ENCODE assay signal across 18 mouse cellular contexts in genomic region chr9:20609831-20610464, GRCm38 (mm10). TPM values are rescaled to one million over a fixed set of nuclear protein-coding genes. Genes with fewer than 3 reads are reported as not detected.
DNase-seq lines count a peak whose midpoint lies in the region; ATAC-seq and TF ChIP-seq lines count a peak whose summit lies in the region.
"Had no signal": no experiment of that assay in that cellular context is flagged by ENCODE, and none has a peak within 500 bp of the region (broad histone marks: within the 10 kb centered on the region; RNA-seq: fewer than 3 reads in every experiment).

No protein-coding gene starts in this region.

- no peaks in the 10 kb centered on the region for H3K9me3 ChIP-seq in lung, embryonic 14.5 days (ENCODE audit: low read depth, low read length)
- H3K9me3 ChIP-seq: liver, embryonic 13.5 days; neural tube, embryonic 15.5 days had no signal

- no peak overlapping the region for H3K9ac ChIP-seq in lung, embryonic 14.5 days
- H3K9ac ChIP-seq: forebrain, embryonic 12.5 days; heart, embryonic 13.5 days; liver, embryonic 13.5 days; neural tube, embryonic 15.5 days had no signal

- DNase-seq in CD4-positive, CD25-positive, alpha-beta regulatory T cell, adult 2 months (ENCODE audit: low read depth, low spot score), result peak; percentile 26
- no peak for DNase-seq in lung, embryonic 14.5 days
- no peak for DNase-seq in lung, postnatal 25 days (ENCODE audit: low spot score)
- peak; percentile 32 for DNase-seq in ZHBTc4 (ENCODE audit: low read depth, low spot score)
- peak; percentile 26 for DNase-seq in thymus, postnatal 25 days
- no peak for DNase-seq in gastrocnemius, adult 2 months
- no peak for DNase-seq in right cerebral cortex, postnatal 36 days (ENCODE audit: low spot score in 2 of 2)
- DNase-seq: adrenal gland, adult 8-10 months; cerebellum, postnatal 10 days; liver, embryonic 13.5 days; lung, postnatal 36 days; retina, postnatal 1 day had no signal

- H3K27me3 ChIP-seq in lung, embryonic 14.5 days (ENCODE audit: insufficient read depth, low read length), result no peaks in the 10 kb centered on the region
- H3K27me3 ChIP-seq: forebrain, embryonic 12.5 days; heart, embryonic 13.5 days; liver, embryonic 13.5 days; neural tube, embryonic 15.5 days had no signal

- no peaks in the 10 kb centered on the region for H3K4me1 ChIP-seq in lung, embryonic 14.5 days (ENCODE audit: insufficient read depth)

- TF ChIP-seq CTCF in lung, embryonic 14.5 days (IDR thresholded peaks at IDR 0.05; ENCODE audit: low read depth), result peak; percentile 14; the same call in 1 of the 2 replicates
- TF ChIP-seq CTCF in gastrocnemius, adult 2 months (IDR thresholded peaks at IDR 0.05), result no peak; the same call in 1 of the 2 replicates

- H3K36me3 ChIP-seq in lung, embryonic 14.5 days (ENCODE audit: insufficient read depth), result no peaks in the 10 kb centered on the region
- H3K36me3 ChIP-seq: liver, embryonic 13.5 days had no signal

- no peak overlapping the region for H3K4me2 ChIP-seq in lung, embryonic 14.5 days
- H3K4me2 ChIP-seq: forebrain, embryonic 12.5 days; heart, embryonic 13.5 days; liver, embryonic 13.5 days; neural tube, embryonic 15.5 days had no signal

- 83% methylated on average over 5 of the region's 5 CpGs for WGBS in lung, embryonic 14.5 days

- intact Hi-C loops in gastrocnemius, adult 2 months (cut with DNase I), result loop anchor here (10.0 kb wide), 1 partner anchor 145 kb away; the partner anchor contains the start of gene Zfp26

- H3K27ac ChIP-seq in lung, embryonic 14.5 days (ENCODE audit: low read depth), result no peak overlapping the region
- H3K27ac ChIP-seq in gastrocnemius, adult 2 months, result no peak overlapping the region
- H3K27ac ChIP-seq: forebrain, embryonic 12.5 days; heart, embryonic 13.5 days; left cerebral cortex, adult 2 months; liver, embryonic 13.5 days; neural tube, embryonic 15.5 days had no signal

- H3K4me3 ChIP-seq in lung, embryonic 14.5 days (ENCODE audit: low read depth, low read length), result no peak overlapping the region
- no peak overlapping the region for H3K4me3 ChIP-seq in gastrocnemius, adult 2 months
- H3K4me3 ChIP-seq: forebrain, embryonic 12.5 days; heart, embryonic 13.5 days; left cerebral cortex, adult 2 months; liver, embryonic 13.5 days; neural tube, embryonic 15.5 days had no signal

- no peak for ATAC-seq in CD4-positive, CD25-positive, alpha-beta regulatory T cell, adult 4 months
- ATAC-seq in lung, embryonic 14.5 days (ENCODE audit: insufficient read depth), result no peak
- ATAC-seq: inflammation-experienced regulatory T-cells, adult 6 months had no signal

RNA-seq across cellular contexts. Expression of gene Zfp846, which starts 28.9 kb away (rescaled TPM):
- 10 to 100 TPM; 12.3 to 18.8 TPM for polyA plus RNA-seq in CD4-positive, CD25-positive, alpha-beta regulatory T cell, adult 4 months (2017; shearing (Covaris generic))
- 20.5 and 22.1 TPM in 2 replicates for polyA plus RNA-seq in lung, embryonic 14.5 days (2014; fragmentation: Nextera tagmentation; extraction: Ambion mirVana)
- total RNA-seq in gastrocnemius, adult 2 months (2021), result 1 to 10 TPM; 2.6 to 3.8 TPM

RNA-seq across cellular contexts. Expression of gene Ubl5, which starts 32.7 kb away (rescaled TPM):
- polyA plus RNA-seq in CD4-positive, CD25-positive, alpha-beta regulatory T cell, adult 4 months (2017; shearing (Covaris generic)), result 100 to 1,000 TPM; 274 to 342 TPM
- polyA plus RNA-seq in lung, embryonic 14.5 days (2014; fragmentation: Nextera tagmentation; extraction: Ambion mirVana), result 370 and 372 TPM in 2 replicates
- total RNA-seq in gastrocnemius, adult 2 months (2021), result 100 to 1,000 TPM; 188 to 210 TPM

RNA-seq across cellular contexts. Expression of gene Fbxl12, which starts 34.6 kb away (rescaled TPM):
- 10 to 100 TPM; 54.4 to 79.2 TPM for polyA plus RNA-seq in CD4-positive, CD25-positive, alpha-beta regulatory T cell, adult 4 months (2017; shearing (Covaris generic))
- polyA plus RNA-seq in lung, embryonic 14.5 days (2014; fragmentation: Nextera tagmentation; extraction: Ambion mirVana), result 13.1 and 15.0 TPM in 2 replicates
- total RNA-seq in gastrocnemius, adult 2 months (2021), result 1 to 10 TPM; 4.7 to 5.3 TPM

RNA-seq across cellular contexts. Expression of gene Pin1, which starts 41.9 kb away (rescaled TPM):
- polyA plus RNA-seq in CD4-positive, CD25-positive, alpha-beta regulatory T cell, adult 4 months (2017; shearing (Covaris generic)), result 10 to 100 TPM; 19.7 to 22.9 TPM
- polyA plus RNA-seq in lung, embryonic 14.5 days (2014; fragmentation: Nextera tagmentation; extraction: Ambion mirVana), result 53.6 and 58.6 TPM in 2 replicates
- total RNA-seq in gastrocnemius, adult 2 months (2021), result 10 to 100 TPM; 13.0 to 15.0 TPM

Comparison
In these comparisons a context has a peak if more than half of its experiments do, and no peak if none do; other contexts are left out.
1. DNase-seq: peak in CD4-positive, CD25-positive, alpha-beta regulatory T cell, adult 2 months (single experiment), ZHBTc4 (single experiment) and thymus, postnatal 25 days (single experiment); none in lung, embryonic 14.5 days (single experiment), lung, postnatal 25 days (single experiment), gastrocnemius, adult 2 months (single experiment) and right cerebral cortex, postnatal 36 days (0 of 2).